Mouse (Mus musculus): ENCODE measurements around the gene Aurka.

The Aurka gene

GRCm38 (mm10) chr2:172381341-172381740, 11.0 kb upstream of the Aurka start:
- DNase-seq (ENCODE audit: low spot score), result no peak

DNA sequence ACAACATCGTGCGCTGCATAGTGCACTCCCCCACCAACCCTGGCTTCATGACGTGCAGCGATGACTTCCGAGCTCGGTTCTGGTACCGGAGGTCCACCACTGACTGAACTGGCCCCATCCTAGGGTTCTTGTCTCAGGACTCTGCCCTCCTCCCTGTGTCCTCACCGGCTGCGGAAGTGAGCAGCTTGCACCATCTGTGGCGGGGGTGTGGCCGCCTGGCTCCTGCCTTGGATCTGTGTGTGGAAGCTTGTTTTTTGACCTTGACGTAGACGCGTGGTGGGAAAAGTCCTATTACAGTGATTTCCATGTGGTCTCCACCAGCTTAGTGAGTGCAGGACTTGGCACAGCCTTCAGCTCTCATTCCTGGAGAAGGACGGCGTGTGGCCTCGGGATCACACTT, 10.2 kb upstream of the Aurka start:
- no peak for DNase-seq (ENCODE audit: low spot score)

DNA sequence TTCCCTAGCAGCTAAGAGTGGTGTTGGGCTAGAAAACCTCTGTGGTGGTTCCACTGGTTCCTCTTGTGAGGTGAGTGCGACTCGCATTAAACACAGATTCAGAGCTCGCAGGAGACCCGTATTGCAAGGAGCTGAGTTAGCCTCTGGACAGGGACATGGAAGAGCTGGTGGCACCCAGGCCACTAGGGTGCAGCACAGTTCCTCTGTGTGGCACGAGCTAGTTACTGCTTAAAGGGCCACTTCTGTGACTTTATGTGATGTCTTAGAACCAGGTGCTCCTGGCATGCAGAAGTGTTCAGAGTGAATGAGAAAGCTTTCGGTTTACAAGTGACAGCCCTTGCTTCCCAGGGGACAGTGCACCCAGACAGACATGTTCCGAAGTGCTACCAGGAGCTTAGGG, 8.0 kb upstream of the Aurka start:
- peak; percentile 54 for DNase-seq (ENCODE audit: low spot score)

- DNase-seq (ENCODE audit: low spot score), result no peak
Observed at GRCm38 (mm10) chr2:172376999-172377515, 6.7 kb upstream of the Aurka start.

DNA sequence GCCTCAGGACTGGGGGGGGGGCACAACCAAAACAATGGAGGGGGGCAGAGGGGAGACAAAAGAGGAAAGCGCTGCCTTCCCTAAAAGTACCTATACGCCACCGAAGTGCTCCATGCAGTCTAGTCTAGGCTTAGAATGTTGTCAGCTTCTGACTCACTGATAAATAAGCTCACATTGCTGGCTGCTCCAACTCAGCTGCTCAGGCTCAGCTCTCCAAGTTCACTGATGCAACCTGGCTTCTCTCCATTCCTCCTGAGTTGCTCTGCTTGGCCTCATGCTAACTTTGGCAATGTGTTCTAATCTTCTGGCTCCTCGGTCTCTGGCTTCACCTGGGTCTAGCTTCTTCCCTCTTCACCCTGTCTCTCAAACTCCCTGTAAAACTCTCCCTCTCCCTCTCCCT, 6.2 kb upstream of the Aurka start:
- no peak for DNase-seq (ENCODE audit: low spot score)

GRCm38 (mm10) chr2:172371258-172371657, 923 bp upstream of the Aurka start:
- DNase-seq (ENCODE audit: low spot score), result no peak

DNA sequence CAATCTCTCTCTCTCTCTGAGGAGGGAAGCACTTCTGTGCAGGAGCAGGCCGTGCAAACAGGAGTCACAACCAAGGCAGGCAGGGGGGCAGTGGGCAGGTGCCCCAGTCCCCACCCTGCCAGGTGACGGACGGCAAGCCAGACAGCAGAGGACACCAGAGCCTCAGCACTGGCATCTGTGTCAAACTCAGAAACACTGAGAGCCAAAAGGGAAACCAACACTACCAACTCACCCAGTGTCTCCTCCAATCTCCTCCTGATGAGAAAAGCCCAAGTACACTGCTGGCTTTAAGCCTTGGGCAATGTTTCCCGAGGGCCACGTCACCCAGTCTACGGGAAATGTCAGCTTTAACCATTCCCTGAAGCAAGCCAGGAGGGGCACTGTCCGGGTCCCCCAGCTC, 7.2 kb downstream of the Aurka start:
- DNase-seq (ENCODE audit: low spot score), result no peak

DNA sequence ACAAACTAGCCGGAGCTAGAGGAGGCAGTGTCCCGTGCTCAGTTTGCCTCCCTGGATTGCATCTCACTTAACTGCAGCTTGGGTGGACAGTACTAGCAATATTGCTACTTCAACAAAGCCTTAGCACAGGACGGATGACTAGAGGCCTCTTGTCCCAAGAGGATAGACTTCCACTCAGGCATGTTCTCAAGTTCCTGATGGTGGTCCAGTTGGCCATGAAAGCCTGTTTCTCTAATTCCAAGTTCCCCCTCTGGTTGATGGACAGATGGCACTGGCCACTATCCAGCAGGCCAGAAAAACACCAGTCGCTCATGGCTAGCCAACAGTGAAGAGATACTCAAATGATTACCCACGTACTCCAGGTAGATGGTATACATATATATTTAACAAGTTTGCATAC, 14.5 kb downstream of the Aurka start:
- DNase-seq (ENCODE audit: low spot score), result no peak

DNA sequence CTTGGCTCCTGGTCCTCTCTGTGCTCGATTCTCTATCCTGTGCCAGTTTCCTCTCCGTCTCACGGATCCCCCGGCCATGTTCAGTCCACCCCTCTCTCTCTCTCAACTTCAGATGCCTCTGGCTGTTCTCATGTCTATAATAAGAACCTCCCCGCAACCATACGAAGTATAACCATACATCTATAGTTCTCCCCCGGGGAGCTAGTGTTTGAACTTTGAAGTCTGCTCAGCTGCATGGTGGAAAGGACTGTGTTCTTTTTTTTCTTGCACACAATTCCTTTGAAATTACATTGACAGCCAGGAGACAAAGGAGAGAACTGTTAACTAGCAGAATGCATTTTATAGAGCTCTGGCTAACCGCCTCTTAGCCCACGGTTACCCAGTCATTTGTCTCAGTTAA, 15.6 kb downstream of the Aurka start:
- DNase-seq (ENCODE audit: low spot score), result no peak

GRCm38 (mm10) chr2:172353218-172353617, 17.1 kb downstream of the Aurka start:
- DNase-seq (ENCODE audit: low spot score), result no peak

DNA sequence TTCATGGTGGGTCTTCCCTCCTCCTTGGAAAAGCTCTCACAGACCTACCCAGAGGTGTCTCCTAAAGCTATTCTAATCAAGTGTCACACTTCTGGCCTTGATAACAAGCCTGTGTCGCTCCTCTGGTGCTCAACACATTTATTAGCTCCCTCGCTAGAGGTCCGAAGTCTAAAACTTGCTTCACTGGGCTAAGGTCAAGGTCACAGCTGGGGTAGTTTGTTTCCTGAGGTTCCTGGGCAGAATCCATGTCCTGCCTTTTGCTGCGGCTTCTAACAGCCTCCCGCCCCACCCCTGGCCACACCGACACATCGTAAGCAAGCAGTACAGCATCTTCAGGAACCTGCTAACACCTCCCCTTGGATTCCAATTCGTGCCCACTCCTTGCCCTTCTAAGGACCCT, 19.6 kb downstream of the Aurka start:
- no peak for DNase-seq (ENCODE audit: low spot score)

DNA sequence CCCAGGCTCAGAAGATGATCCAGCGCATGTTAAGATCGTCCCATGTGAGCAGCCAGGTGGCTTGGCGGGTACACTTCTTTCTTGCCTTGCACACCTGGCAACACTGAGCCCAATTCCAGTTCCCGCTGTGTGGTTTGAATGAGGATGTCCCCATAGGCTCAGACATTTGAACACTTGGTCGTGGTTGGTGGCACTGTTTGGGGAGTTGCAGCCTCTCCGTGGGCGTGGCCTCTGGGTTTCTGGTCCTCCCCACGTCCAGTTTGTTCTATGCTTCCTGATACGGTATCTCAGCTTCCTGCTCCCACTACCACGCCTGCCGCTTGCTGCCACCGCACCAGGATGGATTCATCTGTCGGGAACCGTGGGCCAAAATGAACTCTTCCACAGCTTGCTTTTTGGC, 20.6 kb downstream of the Aurka start:
- no peak for DNase-seq (ENCODE audit: low spot score)

DNA sequence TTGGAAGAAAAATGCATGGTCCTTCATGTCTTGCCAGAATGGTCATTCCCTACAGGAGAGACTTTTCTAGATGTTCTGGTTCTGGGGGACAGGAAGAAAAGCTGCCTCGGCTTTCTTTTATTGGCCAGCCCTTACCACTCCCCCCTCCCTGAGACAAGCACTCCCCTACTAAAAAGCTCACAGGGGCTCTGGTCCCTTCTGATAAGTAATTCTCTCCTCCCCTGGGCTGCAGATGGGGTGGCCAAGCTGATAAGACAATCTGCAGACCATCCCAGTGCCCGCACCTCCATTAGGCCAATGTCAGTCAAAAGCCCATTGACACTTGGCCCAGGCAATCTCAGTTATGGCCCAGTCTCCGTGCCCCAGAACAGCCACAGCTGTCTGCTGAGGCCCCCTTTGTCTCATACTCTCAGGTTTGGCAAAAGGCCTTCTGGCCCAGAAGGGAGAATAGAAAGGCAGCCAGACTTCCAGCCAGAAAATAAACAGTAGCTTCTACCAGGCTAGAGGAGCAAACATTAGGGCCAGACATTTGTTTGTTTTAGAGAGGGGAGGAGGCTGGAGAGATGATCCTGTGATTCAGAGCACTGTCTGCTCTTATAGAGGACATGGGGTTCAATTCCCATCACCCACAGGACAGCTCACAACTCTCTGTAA, 21.9 kb downstream of the Aurka start:
- DNase-seq (ENCODE audit: low spot score), result peak; percentile 19

DNA sequence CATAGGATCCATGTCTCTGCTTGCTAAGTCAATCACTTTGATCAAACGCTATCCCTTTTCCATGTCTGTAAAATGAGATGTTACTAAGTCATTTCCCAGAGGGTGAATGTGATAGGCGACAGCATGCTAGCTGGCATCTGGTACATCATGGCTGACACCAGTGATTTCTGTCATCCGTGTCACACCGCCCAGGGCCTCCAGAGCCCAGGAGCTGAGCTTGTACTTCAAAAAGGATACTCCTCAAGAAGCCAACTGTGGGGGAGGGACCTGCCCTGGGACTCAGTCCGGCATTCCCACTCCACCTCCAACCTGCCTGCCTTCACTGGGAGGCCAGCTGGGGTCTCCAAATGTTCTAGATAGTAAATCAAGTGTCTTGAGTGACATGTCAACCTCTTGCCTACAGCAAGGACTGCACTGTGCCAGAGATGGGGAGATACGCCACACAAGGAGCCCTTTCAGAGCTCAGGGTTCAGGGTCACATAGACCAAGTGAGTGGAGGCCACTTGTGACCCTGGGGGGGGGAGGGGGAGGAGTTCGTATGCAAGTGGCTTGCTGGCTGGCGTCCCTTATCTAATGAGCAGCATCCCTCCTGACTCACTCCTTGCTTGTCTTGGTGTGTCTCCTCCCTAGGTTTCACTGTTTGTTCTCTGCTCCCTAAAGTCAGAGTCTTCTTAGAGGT, 23.3 kb downstream of the Aurka start:
- DNase-seq (ENCODE audit: low spot score), result peak; percentile 46

DNA sequence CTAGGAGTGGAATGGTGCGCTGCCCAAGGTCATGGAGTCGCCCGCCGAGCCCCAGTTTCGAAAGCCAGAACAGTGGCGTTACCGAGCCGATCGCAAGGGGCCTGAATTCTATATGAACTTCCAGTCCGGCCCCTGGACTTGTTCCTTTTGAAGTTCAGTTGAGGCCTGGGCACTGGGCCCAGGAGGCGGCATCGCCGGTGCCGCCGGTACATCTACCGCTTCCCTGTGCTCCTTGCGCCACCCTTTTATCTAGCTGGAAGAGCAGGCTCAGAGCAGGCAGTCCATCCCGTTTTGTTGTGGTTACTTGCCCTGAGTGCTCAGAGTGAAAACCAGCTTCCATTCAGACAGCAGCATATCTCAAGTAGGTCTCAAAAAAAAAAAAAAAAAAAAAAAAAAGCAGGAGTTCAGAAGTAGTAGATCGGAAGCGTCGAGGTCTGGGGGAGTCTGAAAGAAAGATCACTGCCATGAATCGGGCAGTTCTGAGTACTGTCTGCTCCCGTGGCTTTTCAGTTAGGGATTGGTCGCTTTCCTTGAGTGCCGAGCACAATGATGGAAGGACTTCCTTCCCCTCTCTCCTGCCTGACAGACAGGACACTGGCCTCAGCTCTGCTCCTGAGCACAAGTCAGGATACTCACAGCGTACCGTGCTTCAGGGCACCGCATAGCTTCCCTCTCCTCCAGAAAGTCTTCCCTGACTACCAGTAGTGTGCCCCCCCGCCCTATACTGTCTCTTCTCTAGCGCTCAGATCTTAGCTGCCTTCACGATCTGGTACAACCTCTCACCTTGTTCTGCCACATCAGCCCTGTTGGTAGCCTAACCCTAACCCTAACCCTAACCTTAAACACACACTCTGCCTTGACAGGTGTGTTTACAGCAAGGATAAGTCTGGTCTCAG, 24.1 kb downstream of the Aurka start:
- peak; percentile 75 for DNase-seq (ENCODE audit: low spot score)

DNA sequence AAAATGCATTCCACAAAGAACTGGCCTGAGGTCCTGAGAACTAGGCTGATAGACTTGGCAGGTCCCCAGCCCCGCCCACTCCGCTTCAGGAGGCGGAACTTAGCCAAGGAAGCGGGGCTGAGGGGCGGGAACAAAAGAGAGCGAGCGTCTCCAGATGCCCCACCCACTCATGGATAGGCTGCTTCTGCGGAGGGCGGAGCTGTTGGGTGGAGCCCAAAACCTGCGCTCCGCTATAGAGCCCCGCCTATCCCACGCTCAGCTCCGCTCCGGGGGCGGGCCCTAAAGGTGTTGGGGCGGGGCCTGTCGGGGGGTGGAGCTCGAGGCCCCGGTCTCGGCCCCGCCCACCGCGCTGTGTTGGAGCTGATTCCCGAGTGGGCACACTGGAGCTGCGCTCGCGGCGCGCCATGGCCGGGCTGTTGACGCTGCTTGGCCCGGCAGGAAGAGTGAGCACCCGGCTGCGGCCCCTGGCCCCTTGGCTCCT, 25.0 kb downstream of the Aurka start, which contains the start of gene Fam210b:
Fam210b (plus strand) TSS at position 308 of the 481 bp plus-strand sequence.
- DNase-seq (ENCODE audit: low spot score), result peak; percentile 97

- no peak for DNase-seq (ENCODE audit: low spot score)
Observed at GRCm38 (mm10) chr2:172344669-172345068, 25.7 kb downstream of the Aurka start.

- DNase-seq (ENCODE audit: low spot score), result no peak
Observed at GRCm38 (mm10) chr2:172343751-172344150, 26.6 kb downstream of the Aurka start.

GRCm38 (mm10) chr2:172341606-172342005, 28.7 kb downstream of the Aurka start:
- DNase-seq (ENCODE audit: low spot score), result no peak

- DNase-seq (ENCODE audit: low spot score), result no peak
Observed at GRCm38 (mm10) chr2:172340936-172341335, 29.4 kb downstream of the Aurka start.

- DNase-seq (ENCODE audit: low spot score), result no peak
Observed at GRCm38 (mm10) chr2:172338206-172338942, 32.0 kb downstream of the Aurka start.

DNA sequence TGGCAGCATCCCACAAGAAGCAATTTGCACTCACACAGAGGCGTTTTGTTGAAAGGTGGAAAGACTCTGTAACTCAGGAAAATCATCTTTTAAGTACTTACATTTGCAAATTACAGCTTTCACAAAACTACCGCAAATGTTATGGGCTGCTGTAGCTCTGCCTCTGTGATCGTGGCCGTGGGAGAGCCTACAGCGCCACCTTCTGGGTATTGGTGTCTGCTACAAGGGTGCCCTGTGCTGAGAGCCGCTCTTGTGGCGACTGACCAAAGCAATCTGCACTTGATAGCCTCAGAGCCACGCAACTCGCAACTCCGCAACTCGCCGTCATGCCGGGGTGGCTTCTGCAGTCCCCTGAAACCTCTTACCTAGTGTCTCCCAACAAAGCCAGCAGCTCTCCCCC, 41.2 kb downstream of the Aurka start:
- DNase-seq (ENCODE audit: low spot score), result peak; percentile 83
